In the genomic region with DNA sequence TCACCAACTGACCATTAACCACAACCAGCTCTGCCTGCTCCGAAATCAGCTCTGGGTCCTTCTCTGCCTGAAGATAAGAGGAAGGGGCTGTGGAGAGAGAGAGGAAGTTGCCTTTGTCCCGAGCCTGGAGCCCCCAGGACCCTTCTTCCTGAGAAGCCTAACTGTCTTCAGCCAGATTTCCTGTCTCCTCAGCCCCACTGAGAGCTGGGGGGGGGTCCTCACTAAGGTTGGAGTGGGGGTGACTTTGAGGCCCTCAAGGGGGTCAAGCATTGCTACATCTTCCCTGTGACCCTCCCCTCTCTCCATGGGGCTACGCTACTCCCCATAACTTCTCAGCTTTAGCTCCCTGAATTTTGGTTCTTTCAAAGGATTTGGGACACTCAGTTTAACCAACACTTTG, we compare ENCODE assay signal across 24 mouse cellular contexts. TPM values are rescaled to one million over a fixed set of nuclear protein-coding genes. Genes with fewer than 3 reads are reported as not detected.
DNase-seq lines count a peak whose midpoint lies in the region; ATAC-seq and TF ChIP-seq lines count a peak whose summit lies in the region.
"Had no signal": no experiment of that assay in that cellular context is flagged by ENCODE, and none has a peak within 500 bp of the region (broad histone marks: within the 10 kb centered on the region; RNA-seq: fewer than 3 reads in every experiment).

A gene (plus strand): TSS at position 122 of the 400 bp plus-strand sequence.

- H3K4me3 ChIP-seq in bone marrow, adult 2 months (replicated peaks; ENCODE audit: control insufficient read depth, low read depth, low read length): no peak within 1 kb of the TSS
- peak within 1 kb of the TSS; percentile 27; the same call in 1 of the 2 replicates for H3K4me3 ChIP-seq in liver, embryonic 13.5 days (replicated peaks)
- no peak within 1 kb of the TSS for H3K4me3 ChIP-seq in megakaryocyte, embryonic 14.5 days (replicated peaks)
- no peak within 1 kb of the TSS for H3K4me3 ChIP-seq in kidney, embryonic 16.5 days (ENCODE audit: low read length)
- H3K4me3 ChIP-seq: forebrain, embryonic 12.5 days; heart, embryonic 15.5 days; hindbrain, embryonic 15.5 days; limb, embryonic 13.5 days; midbrain, embryonic 15.5 days; neural tube, embryonic 12.5 days had no signal

- no peak for ATAC-seq in erythroid progenitor cell, adult 5-6 weeks (replicated peaks; ENCODE audit: low FRiP score, poor library complexity, severe bottlenecking)
- no peak for ATAC-seq in liver, embryonic 13.5 days (ENCODE audit: low read depth)
- no peak for ATAC-seq in kidney, embryonic 16.5 days (ENCODE audit: low FRiP score, low TSS enrichment)
- ATAC-seq: midbrain, embryonic 15.5 days had no signal

- TF ChIP-seq POLR2A in bone marrow, adult 2 months (IDR thresholded peaks at IDR 0.05; ENCODE audit: borderline replicate concordance, control insufficient read depth, low read depth, low read length): no peak

- no peak within 1 kb of the TSS for H3K4me2 ChIP-seq in liver, embryonic 13.5 days
- no peak within 1 kb of the TSS for H3K4me2 ChIP-seq in kidney, embryonic 16.5 days (replicated peaks; ENCODE audit: low read depth, low read length)
- H3K4me2 ChIP-seq: forebrain, embryonic 12.5 days; heart, embryonic 15.5 days; hindbrain, embryonic 15.5 days; limb, embryonic 13.5 days; lung, embryonic 14.5 days; midbrain, embryonic 15.5 days; neural tube, embryonic 12.5 days had no signal

- peaks cover 5% of the 10 kb centered on the region; the same call in 1 of the 2 replicates for H3K4me1 ChIP-seq in bone marrow, adult 2 months (ENCODE audit: control insufficient read depth, insufficient read depth, low read length)
- 0 out of 2 replicates have a peak, but pooled peaks cover 5% of the 10 kb centered on the region for H3K4me1 ChIP-seq in liver, embryonic 13.5 days (replicated peaks)
- peaks cover 37% of the 10 kb centered on the region for H3K4me1 ChIP-seq in megakaryocyte, embryonic 14.5 days
- H3K4me1 ChIP-seq in kidney, embryonic 16.5 days (ENCODE audit: insufficient read depth, low read length): no peaks in the 10 kb centered on the region
- H3K4me1 ChIP-seq: forebrain, embryonic 12.5 days; heart, embryonic 15.5 days; limb, embryonic 13.5 days; midbrain, embryonic 15.5 days; neural tube, embryonic 12.5 days had no signal

- peak within 1 kb of the TSS; percentile 66 for H3K27ac ChIP-seq in bone marrow, adult 2 months (ENCODE audit: control insufficient read depth, insufficient read depth, low read depth, low read length, poor library complexity)
- peak within 1 kb of the TSS; percentile 29; the same call in 1 of the 2 replicates for H3K27ac ChIP-seq in liver, embryonic 13.5 days
- no peak within 1 kb of the TSS for H3K27ac ChIP-seq in kidney, embryonic 16.5 days (ENCODE audit: low read length)
- H3K27ac ChIP-seq: forebrain, embryonic 12.5 days; heart, embryonic 15.5 days; hindbrain, embryonic 15.5 days; limb, embryonic 13.5 days; midbrain, embryonic 15.5 days; neural tube, embryonic 12.5 days had no signal

- no peak for TF ChIP-seq CTCF in bone marrow, adult 2 months (IDR thresholded peaks at IDR 0.05; ENCODE audit: control insufficient read depth, insufficient read depth, low read length)

- H3K9me3 ChIP-seq in liver, embryonic 13.5 days (replicated peaks): no peaks in the 10 kb centered on the region
- H3K9me3 ChIP-seq in megakaryocyte, embryonic 14.5 days: no peaks in the 10 kb centered on the region
- H3K9me3 ChIP-seq in kidney, embryonic 16.5 days (ENCODE audit: low read length): no peaks in the 10 kb centered on the region
- H3K9me3 ChIP-seq: forebrain, embryonic 12.5 days; heart, embryonic 15.5 days; hindbrain, embryonic 15.5 days; limb, embryonic 13.5 days; midbrain, embryonic 15.5 days; neural tube, embryonic 12.5 days had no signal

- no peak for DNase-seq in liver, embryonic 13.5 days
- no peak for DNase-seq in adrenal gland, adult 8-10 months
- DNase-seq in urinary bladder, postnatal 10 days (ENCODE audit: low spot score): no peak
- DNase-seq: adrenal gland, adult 2 months; cerebellum, adult 2 months; gastrocnemius, postnatal 25 days; heart, postnatal 36 days; kidney, adult 8-10 months; kidney, postnatal 4 days; lung, embryonic 14.5 days; right cerebral cortex, postnatal 14 days had no signal

- no peaks in the 10 kb centered on the region for H3K36me3 ChIP-seq in liver, embryonic 13.5 days
- no peaks in the 10 kb centered on the region for H3K36me3 ChIP-seq in megakaryocyte, embryonic 14.5 days (replicated peaks; ENCODE audit: low read length)
- H3K36me3 ChIP-seq in kidney, embryonic 16.5 days (ENCODE audit: insufficient read depth, low read length): no peaks in the 10 kb centered on the region
- H3K36me3 ChIP-seq: forebrain, embryonic 12.5 days; heart, embryonic 15.5 days; hindbrain, embryonic 15.5 days; limb, embryonic 13.5 days; midbrain, embryonic 15.5 days; neural tube, embryonic 12.5 days had no signal

- no peaks in the 10 kb centered on the region for H3K27me3 ChIP-seq in liver, embryonic 13.5 days
- H3K27me3 ChIP-seq in megakaryocyte, embryonic 14.5 days (replicated peaks): peaks cover 66% of the 10 kb centered on the region
- H3K27me3 ChIP-seq in kidney, embryonic 16.5 days (ENCODE audit: insufficient read depth, low read length): no peaks in the 10 kb centered on the region
- H3K27me3 ChIP-seq: heart, embryonic 15.5 days; hindbrain, embryonic 15.5 days; midbrain, embryonic 15.5 days; neural tube, embryonic 12.5 days had no signal

- H3K9ac ChIP-seq in liver, embryonic 13.5 days: peak within 1 kb of the TSS; percentile 2; the same call in 1 of the 2 replicates
- H3K9ac ChIP-seq in kidney, embryonic 16.5 days (replicated peaks; ENCODE audit: low read length): no peak within 1 kb of the TSS
- H3K9ac ChIP-seq: forebrain, embryonic 12.5 days; heart, embryonic 15.5 days; hindbrain, embryonic 15.5 days; limb, embryonic 13.5 days; lung, embryonic 14.5 days; midbrain, embryonic 15.5 days; neural tube, embryonic 12.5 days had no signal

- 7% methylated on average over 3 of the region's 3 CpGs for WGBS in bone marrow, adult 2 months
- WGBS in liver, embryonic 13.5 days (ENCODE audit: insufficient replicate concordance): 14% methylated on average over 3 of the region's 3 CpGs
- 60% methylated on average over 3 of the region's 3 CpGs for WGBS in kidney, embryonic 16.5 days

RNA-seq across cellular contexts. Expression of the gene that starts here (rescaled TPM):
- 330 and 630 TPM in 2 replicates for polyA plus RNA-seq in bone marrow, adult 2 months (2011; ENCODE audit: insufficient read depth, insufficient read length, low replicate concordance, missing spikeins)
- total RNA-seq in erythroid progenitor cell, adult 5-6 weeks (2015; ENCODE audit: low replicate concordance): 946 and 1,145 TPM in 2 replicates
- total RNA-seq in erythroid progenitor cell, adult 5-6 weeks (2017; ENCODE audit: low replicate concordance): 341 and 501 TPM in 2 replicates
- polyA plus RNA-seq in liver, embryonic 13.5 days (2015; fragmentation: Nextera tagmentation; extraction: Ambion mirVana): 276 and 298 TPM in 2 replicates
- 30.8 and 297 TPM in 2 replicates for polyA plus RNA-seq in megakaryocyte, embryonic 14.5 days (2012; ENCODE audit: insufficient read depth, low replicate concordance)
- not detected for total RNA-seq in adrenal gland, adult 8-10 months (2022)
- 1.1 and 1.3 TPM in 2 replicates for polyA plus RNA-seq in kidney, embryonic 16.5 days (2015; fragmentation: Nextera tagmentation; extraction: Ambion mirVana)
- total RNA-seq: gastrocnemius, postnatal 25 days; heart, postnatal 36 days; left cerebral cortex, postnatal 25 days; MEL had no signal
- polyA plus RNA-seq: adrenal gland, adult 2 months; C2C12 had no signal

Comparison
In these comparisons a context has a peak if more than half of its experiments do, and no peak if none do; other contexts are left out.
1. RNA of the gene that starts here (total RNA-seq): 341 to 1,145 TPM in erythroid progenitor cell, adult 5-6 weeks; not detected in adrenal gland, adult 8-10 months; every median in the first group is over 100 times any median in the second.
2. RNA of the gene that starts here (polyA plus RNA-seq): 330 to 630 TPM in bone marrow, adult 2 months, 30.8 to 297 TPM in megakaryocyte, embryonic 14.5 days and 276 to 298 TPM in liver, embryonic 13.5 days; 1.1 to 1.3 TPM in kidney, embryonic 16.5 days; every median in the first group is over 10 times any median in the second.